In the genomic region with DNA sequence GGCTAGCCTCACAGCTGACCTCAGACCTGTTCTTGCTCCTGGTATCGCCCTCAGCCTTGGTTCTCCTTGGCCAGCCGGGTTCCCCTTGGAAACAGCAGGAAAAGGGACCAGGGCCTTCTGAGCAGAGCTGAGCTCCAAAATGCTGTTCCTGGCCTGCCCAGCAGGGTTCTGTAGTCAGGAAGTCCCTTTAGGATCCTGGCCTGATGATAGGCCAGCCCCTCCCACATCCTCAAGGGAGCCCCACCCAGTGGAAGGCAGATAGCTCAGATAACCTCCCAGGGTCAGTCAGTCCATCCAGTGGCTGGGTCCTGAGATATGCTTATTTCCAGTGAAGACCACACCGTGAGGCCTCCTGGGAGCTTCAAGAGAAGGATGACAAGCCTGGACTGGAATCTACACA, we compare ENCODE assay signal across 8 mouse cellular contexts. TPM values are rescaled to one million over a fixed set of nuclear protein-coding genes. Genes with fewer than 3 reads are reported as not detected.
DNase-seq lines count a peak whose midpoint lies in the region.

No protein-coding gene starts in this region.

- peak; percentile 67 for DNase-seq in cerebellum, adult 9-11 months
- DNase-seq in cerebellum, postnatal 4 days (ENCODE audit: low spot score in 2 of 2), result no peak
- DNase-seq in MEL-GATA-1-ER (ENCODE audit: extremely low read depth, low read depth) (peak; percentile 32), liver (peak; percentile 68)
- DNase-seq in heart, adult 18-20 months, result peak; percentile 66 to 78
- peak; percentile 63 for DNase-seq in testis, postnatal 10 days (ENCODE audit: low spot score)
- DNase-seq in neural tube, embryonic 10.5 days (ENCODE audit: extremely low spot score, low spot score), result no peak
- DNase-seq in cerebellum, postnatal 36 days, result no peak

RNA-seq across cellular contexts. Expression of gene Coro2b, which starts 45.7 kb away (rescaled TPM):
- total RNA-seq in heart, adult 18-20 months (2021), result 10 to 100 TPM; 13.3 to 13.8 TPM

Comparison
In these comparisons a context has a peak if more than half of its experiments do, and no peak if none do; other contexts are left out.
1. DNase-seq: peak in cerebellum, adult 9-11 months (single experiment), MEL-GATA-1-ER (single experiment), heart, adult 18-20 months (2 of 2), liver (single experiment) and testis, postnatal 10 days (single experiment); none in cerebellum, postnatal 4 days (0 of 2), neural tube, embryonic 10.5 days (single experiment) and cerebellum, postnatal 36 days (0 of 2).